Mouse (Mus musculus): ENCODE results near the gene Unc13a.
A peak's percentile ranks its signal among the peaks of the same experiment; 100 is the strongest.

Unc13a gene

GRCm38 (mm10) chr8:71591017-71591416 is 80.5 kb downstream of the Unc13a start:
- no peak for DNase-seq (ENCODE audit: low read depth, low spot score)

GRCm38 (mm10) chr8:71588762-71589161 is 82.8 kb downstream of the Unc13a start:
- DNase-seq (ENCODE audit: low read depth, low spot score) = no peak

- DNase-seq (ENCODE audit: low read depth, low spot score) = peak; percentile 77
Observed at GRCm38 (mm10) chr8:71586891-71587290, 84.7 kb downstream of the Unc13a start.

- DNase-seq (ENCODE audit: low read depth, low spot score) = no peak
Observed at GRCm38 (mm10) chr8:71580201-71580600, 91.4 kb downstream of the Unc13a start.

GRCm38 (mm10) chr8:71579476-71579875 is 92.1 kb downstream of the Unc13a start:
- no peak for DNase-seq (ENCODE audit: low read depth, low spot score)

- DNase-seq (ENCODE audit: low read depth, low spot score) = no peak
Observed at GRCm38 (mm10) chr8:71579009-71579408, 92.5 kb downstream of the Unc13a start.

- no peak for DNase-seq (ENCODE audit: low read depth, low spot score)
Observed at GRCm38 (mm10) chr8:71577856-71578387, 93.6 kb downstream of the Unc13a start.

GRCm38 (mm10) chr8:71575020-71575419 is 96.5 kb downstream of the Unc13a start:
- no peak for DNase-seq (ENCODE audit: low read depth, low spot score)

- DNase-seq (ENCODE audit: low read depth, low spot score) = no peak
Observed at GRCm38 (mm10) chr8:71574426-71574825, 97.1 kb downstream of the Unc13a start.

Measured in R1 (cell line).